Mouse (Mus musculus) ES-E14 (cell line): ENCODE results near the gene Pan2. TPM values are rescaled to one million over a fixed set of nuclear protein-coding genes. Genes with fewer than 3 reads are reported as not detected.

Source experiments
- DNase-seq: peaks from one replicate; pipeline ENCODE4 v3.0.0-alpha.2; 2013; ENCODE audit warnings: low read depth, low spot score
- H3K27ac ChIP-seq: 2 replicates; pipeline ENCODE4 v1.5.1; 2012; ENCODE audit warnings: low read depth, mild to moderate bottlenecking, low read length, moderate library complexity, mixed read lengths; ENCODE audit not compliant: poor library complexity, insufficient read depth, severe bottlenecking
- H3K36me3 ChIP-seq: 2 replicates; pipeline ENCODE4 v1.6.1; 2012; ENCODE audit warnings: mild to moderate bottlenecking, low read length, moderate library complexity, mixed read lengths; ENCODE audit not compliant: control insufficient read depth, poor library complexity, insufficient read depth, severe bottlenecking
- H3K4me1 ChIP-seq, 2 experiments: fragments of 150-350 bp in 1 of 2; sonication (generic) in 1 of 2; 2 replicates each; pipeline ENCODE4 v1.6.1; 2012; ENCODE audit warnings: low read length in 2 of 2, mild to moderate bottlenecking in 1 of 2, mixed read lengths in 1 of 2; ENCODE audit not compliant: control insufficient read depth in 2 of 2, insufficient read depth in 2 of 2, poor library complexity in 1 of 2
- H3K4me3 ChIP-seq, 2 experiments: fragments of 150-350 bp in 1 of 2; sonication (generic) in 1 of 2; 2 replicates each; pipeline ENCODE4 v1.5.1; 2012; ENCODE audit warnings: low read length in 2 of 2, low read depth in 1 of 2, mild to moderate bottlenecking in 1 of 2, mixed read lengths in 1 of 2; ENCODE audit not compliant: insufficient read depth in 1 of 2, poor library complexity in 1 of 2, severe bottlenecking in 1 of 2
- H3K9ac ChIP-seq: 2 replicates; pipeline ENCODE4 v1.6.1; 2012; ENCODE audit warnings: low read depth, mild to moderate bottlenecking, low read length, mixed read lengths; ENCODE audit not compliant: poor library complexity, insufficient read depth, severe bottlenecking
- H3K9me3 ChIP-seq: fragments of 150-350 bp; sonication (generic); 2 replicates; pipeline ENCODE4 v1.6.1; 2012; ENCODE audit warnings: low read depth, mild to moderate bottlenecking, low read length; ENCODE audit not compliant: control insufficient read depth, insufficient read depth
- CHD2 ChIP-seq: IDR thresholded peaks from 2 replicates; pipeline ENCODE4 v1.6.1; 2014; ENCODE audit warnings: mild to moderate bottlenecking, low read depth, low read length, inconsistent platforms
- HCFC1 ChIP-seq: IDR thresholded peaks from 2 replicates; pipeline ENCODE4 v1.6.1; 2012; ENCODE audit warnings: low read length, inconsistent platforms, borderline replicate concordance; ENCODE audit not compliant: insufficient read depth
- MAFK ChIP-seq: IDR thresholded peaks from 2 replicates; pipeline ENCODE4 v1.6.1; 2014; ENCODE audit warnings: mild to moderate bottlenecking, low read depth, low read length, inconsistent platforms; ENCODE audit not compliant: insufficient read depth
- ZC3H11A ChIP-seq: IDR thresholded peaks from 2 replicates; pipeline ENCODE4 v1.6.1; 2012; ENCODE audit warnings: low read depth, mild to moderate bottlenecking, inconsistent platforms, low read length, borderline replicate concordance
- ZNF384 ChIP-seq: IDR thresholded peaks from 2 replicates; pipeline ENCODE4 v1.6.1; 2012; ENCODE audit warnings: low read depth, low read length, inconsistent platforms
- in situ Hi-C, 2 experiments: fragments of 600-800 bp; cut with MboI; formaldehyde crosslinking; loops; one replicate each; pipeline ENCODE4 v1.15.1; 2025; ENCODE audit warnings: low sequenced_read_pairs in 2 of 2, inconsistent platforms in 1 of 2; ENCODE audit not compliant: unreplicated experiment in 2 of 2
- total RNA-seq: library from RNA; depleted of rRNA; stranded (reverse); fragments of 300-350 nt; gene quantifications from 2 replicates; pipeline ENCODE4 v1.2.3, GENCODE M21; 2012

The Pan2 gene
- total RNA-seq, 1 experiment, result 21.9 TPM

GRCm38 (mm10) chr10:128347541-128347940 lies 44.4 kb downstream of the Pan2 start:
- H3K4me1 ChIP-seq, result peaks cover 5 to 7% of the 10 kb centered on the region in 2 experiments; a peak in 3 of 4 replicates
- no peak for DNase-seq
- no peaks in the 10 kb centered on the region for H3K9me3 ChIP-seq
- in situ Hi-C loops, result no loop called here
- H3K36me3 ChIP-seq, result peaks cover 25% of the 10 kb centered on the region
- no peak overlapping the region for H3K27ac ChIP-seq
- no peak overlapping the region for H3K9ac ChIP-seq
- TF ChIP-seq ZC3H11A (no peak), HCFC1 (no peak), MAFK (no peak), ZNF384 (no peak), CHD2 (no peak)
- no peak overlapping the region for H3K4me3 ChIP-seq

GRCm38 (mm10) chr10:128358796-128359195 lies 55.7 kb downstream of the Pan2 start:
- in situ Hi-C loops, result no loop called here
- H3K9ac ChIP-seq, result no peak overlapping the region
- no peak for DNase-seq
- no peaks in the 10 kb centered on the region for H3K4me1 ChIP-seq
- H3K4me3 ChIP-seq, result no peak overlapping the region
- H3K9me3 ChIP-seq, result no peaks in the 10 kb centered on the region
- H3K36me3 ChIP-seq, result peaks cover 55% of the 10 kb centered on the region
- H3K27ac ChIP-seq, result no peak overlapping the region
- no peak for TF ChIP-seq ZNF384
- no peak for TF ChIP-seq ZC3H11A
- TF ChIP-seq MAFK, result no peak
- TF ChIP-seq CHD2, result no peak
- TF ChIP-seq HCFC1, result no peak

GRCm38 (mm10) chr10:128359226-128359625 lies 56.1 kb downstream of the Pan2 start:
- no peak for DNase-seq
- Histone ChIP-seq H3K27ac (no peak overlapping the region), H3K36me3 (peaks cover 52% of the 10 kb centered on the region), H3K4me3 (no peak overlapping the region), H3K9me3 (no peaks in the 10 kb centered on the region), H3K9ac (no peak overlapping the region), H3K4me1 (no peaks in the 10 kb centered on the region)
- in situ Hi-C loops, result no loop called here
- no peak for TF ChIP-seq CHD2
- no peak for TF ChIP-seq MAFK
- TF ChIP-seq HCFC1, result no peak
- no peak for TF ChIP-seq ZNF384
- no peak for TF ChIP-seq ZC3H11A

GRCm38 (mm10) chr10:128361836-128362235 lies 58.7 kb downstream of the Pan2 start:
- Histone ChIP-seq H3K36me3 (peaks cover 56% of the 10 kb centered on the region), H3K27ac (no peak overlapping the region), H3K4me3 (no peak overlapping the region), H3K4me1 (peaks cover 0 to 2% of the 10 kb centered on the region in 2 experiments; a peak in 1 of 4 replicates), H3K9me3 (no peaks in the 10 kb centered on the region), H3K9ac (no peak overlapping the region)
- in situ Hi-C loops, result no loop called here
- DNase-seq, result no peak
- no peak for TF ChIP-seq HCFC1
- no peak for TF ChIP-seq ZNF384

DNA sequence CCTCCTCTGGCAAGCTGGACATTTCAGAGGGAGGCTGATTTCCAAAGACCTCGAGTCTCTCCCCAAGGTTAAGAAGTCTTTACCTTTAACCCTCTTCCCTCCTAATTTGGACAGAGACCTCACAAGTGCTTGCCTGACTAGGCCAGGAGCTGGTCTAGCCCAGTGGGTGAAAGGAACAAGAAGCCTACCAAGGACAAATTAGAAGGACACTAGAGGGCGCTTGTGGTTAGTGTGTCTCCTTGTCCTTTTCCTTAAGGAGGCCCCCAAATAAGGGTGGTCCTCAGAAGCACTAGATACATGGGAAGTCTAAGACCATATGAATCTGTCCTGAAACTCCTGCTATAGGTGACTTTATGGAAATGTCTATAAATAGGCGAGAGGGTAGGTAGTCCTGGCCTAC lies 59.4 kb downstream of the Pan2 start:
- peaks cover 56% of the 10 kb centered on the region for H3K36me3 ChIP-seq
- H3K9me3 ChIP-seq, result no peaks in the 10 kb centered on the region
- no peak for DNase-seq

More for the DNA sequence above, 59.4 kb downstream of the Pan2 start:
- TF ChIP-seq ZC3H11A (no peak), ZNF384 (no peak), HCFC1 (no peak), MAFK (no peak), CHD2 (no peak)
- in situ Hi-C loops, result no loop called here
- no peak overlapping the region for H3K9ac ChIP-seq
- peaks cover 0 to 2% of the 10 kb centered on the region in 2 experiments; a peak in 1 of 4 replicates for H3K4me1 ChIP-seq
- H3K27ac ChIP-seq, result no peak overlapping the region
- no peak overlapping the region for H3K4me3 ChIP-seq
